Mouse (Mus musculus): Measurements from ENCODE around the gene Kit.

Kit gene

DNA sequence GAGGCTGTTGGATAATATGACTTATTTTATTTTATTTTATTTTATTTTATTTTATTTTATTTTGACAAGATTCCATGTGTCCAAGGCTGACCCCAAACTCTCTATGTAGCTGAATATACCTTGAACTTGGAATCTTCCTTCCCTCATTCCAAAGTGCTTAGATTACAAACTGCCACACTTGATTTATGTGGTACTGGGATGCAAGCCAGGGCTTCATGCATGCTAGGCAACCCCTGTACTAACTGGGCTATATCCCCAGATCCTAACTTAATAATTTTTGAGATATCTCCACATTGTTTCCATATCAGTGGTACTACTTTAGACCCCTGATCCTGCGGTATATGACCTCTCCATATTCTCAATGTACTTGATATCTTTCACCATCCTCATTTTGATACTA lies 130.7 kb downstream of the Kit start:
- DNase-seq (ENCODE audit: low read depth, low spot score): no peak
